Mouse (Mus musculus) neural tube, embryonic 14.5 days (tissue): ENCODE measurements at regions not wholly inside any gene's neighbourhood (a gene's known extent, or its start where the extent isn't known, plus 50 kb on each side); places are given as distances from the start of the nearest gene placed in this dataset.

Experiments used
- ATAC-seq: fragments of 200-750 bp; cut with Nextera tagmentation; 2 replicates; pipeline ENCODE4 v1.8.0; 2017; ENCODE audit warnings: low read depth, mild to moderate bottlenecking, moderate TSS enrichment, moderate library complexity
- H3K27ac ChIP-seq: fragments of 300-500 bp; sonication (generic); 2 replicates; pipeline ENCODE4 v1.5.1; 2014; ENCODE audit warnings: low read depth, mild to moderate bottlenecking, control low read depth, low read length, moderate library complexity, mixed read lengths
- H3K27me3 ChIP-seq: fragments of 300-500 bp; sonication (generic); 2 replicates; pipeline ENCODE4 v1.6.1; 2014; ENCODE audit warnings: low read length; ENCODE audit not compliant: control insufficient read depth, insufficient read depth
- H3K36me3 ChIP-seq: fragments of 300-500 bp; sonication (generic); 2 replicates; pipeline ENCODE4 v1.6.1; 2014; ENCODE audit warnings: low read length, mixed read lengths; ENCODE audit not compliant: control insufficient read depth, insufficient read depth
- H3K4me1 ChIP-seq: fragments of 300-500 bp; sonication (generic); 2 replicates; pipeline ENCODE4 v1.6.1; 2014; ENCODE audit warnings: low read length; ENCODE audit not compliant: control insufficient read depth, insufficient read depth
- H3K4me2 ChIP-seq: fragments of 300-500 bp; sonication (generic); 2 replicates; pipeline ENCODE4 v1.6.1; 2014; ENCODE audit warnings: mild to moderate bottlenecking, low read depth, low read length, control low read depth
- H3K4me3 ChIP-seq: fragments of 300-500 bp; sonication (generic); 2 replicates; pipeline ENCODE4 v1.5.1; 2014; ENCODE audit warnings: low read depth, low read length, control low read depth, mixed read lengths
- H3K9ac ChIP-seq: fragments of 300-500 bp; sonication (generic); replicated peaks from 2 replicates; pipeline ENCODE4 v1.6.1; 2014; ENCODE audit warnings: low read depth, mild to moderate bottlenecking, control low read depth, low read length, mixed read lengths
- H3K9me3 ChIP-seq: fragments of 300-500 bp; sonication (generic); 2 replicates; pipeline ENCODE4 v1.6.1; 2016; ENCODE audit warnings: low read length; ENCODE audit not compliant: control insufficient read depth
- WGBS: fragments of 180-500 bp; shearing (Covaris S2); extraction: QIAGEN DNeasy Blood & Tissue Kit; methylation state at CpG from one replicate; pipeline ENCODE4 v1.1.7; 2014; 5-methylcytosine and 5-hydroxymethylcytosine counted together

- WGBS, result 79% methylated on average over 13 of the region's 13 CpGs
- Histone ChIP-seq H3K4me1 (no peaks in the 10 kb centered on the region), H3K4me3 (no peak overlapping the region), H3K36me3 (no peaks in the 10 kb centered on the region), H3K27ac (no peak overlapping the region), H3K9me3 (no peaks in the 10 kb centered on the region), H3K27me3 (no peaks in the 10 kb centered on the region), H3K9ac (no peak overlapping the region), H3K4me2 (no peak overlapping the region)
- no peak for ATAC-seq
These were observed 194.3 kb downstream of the Mroh4 start for GRCm38 (mm10) chr15:74441889-74442288.

- 94% methylated on average over 6 of the region's 6 CpGs for WGBS
- no peak for ATAC-seq
- Histone ChIP-seq H3K9ac (no peak overlapping the region), H3K27ac (no peak overlapping the region), H3K36me3 (no peaks in the 10 kb centered on the region), H3K4me1 (no peaks in the 10 kb centered on the region), H3K4me3 (no peak overlapping the region), H3K9me3 (no peaks in the 10 kb centered on the region), H3K4me2 (no peak overlapping the region), H3K27me3 (no peaks in the 10 kb centered on the region)
These were observed 209.2 kb downstream of the Mroh4 start for GRCm38 (mm10) chr15:74426989-74427388.

DNA sequence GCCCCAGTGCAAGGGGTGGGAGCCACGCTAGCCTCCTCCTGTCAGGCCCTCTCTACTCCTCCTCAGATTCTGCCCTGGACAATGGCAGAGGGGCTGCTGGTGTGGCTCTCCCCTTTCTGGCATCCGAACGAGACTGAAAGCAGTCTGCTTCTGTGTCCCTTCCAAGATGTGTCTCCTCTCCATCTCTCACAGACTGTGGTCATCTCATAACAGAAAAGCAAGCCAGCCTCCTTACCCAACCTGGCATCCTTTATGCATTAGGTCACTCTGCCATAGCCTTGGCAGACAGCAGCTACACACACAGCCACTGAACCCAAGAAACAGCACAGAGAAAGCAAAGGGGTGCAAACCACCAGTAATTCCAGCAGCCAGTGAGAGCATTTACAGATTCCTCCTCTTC, 213.2 kb downstream of the Mroh4 start:
- Histone ChIP-seq H3K4me3 (no peak overlapping the region), H3K27me3 (no peaks in the 10 kb centered on the region), H3K27ac (no peak overlapping the region), H3K4me2 (no peak overlapping the region), H3K9ac (no peak overlapping the region), H3K9me3 (no peaks in the 10 kb centered on the region), H3K4me1 (no peaks in the 10 kb centered on the region), H3K36me3 (no peaks in the 10 kb centered on the region)
- no peak for ATAC-seq
- 75% methylated on average over 3 of the region's 3 CpGs for WGBS

DNA sequence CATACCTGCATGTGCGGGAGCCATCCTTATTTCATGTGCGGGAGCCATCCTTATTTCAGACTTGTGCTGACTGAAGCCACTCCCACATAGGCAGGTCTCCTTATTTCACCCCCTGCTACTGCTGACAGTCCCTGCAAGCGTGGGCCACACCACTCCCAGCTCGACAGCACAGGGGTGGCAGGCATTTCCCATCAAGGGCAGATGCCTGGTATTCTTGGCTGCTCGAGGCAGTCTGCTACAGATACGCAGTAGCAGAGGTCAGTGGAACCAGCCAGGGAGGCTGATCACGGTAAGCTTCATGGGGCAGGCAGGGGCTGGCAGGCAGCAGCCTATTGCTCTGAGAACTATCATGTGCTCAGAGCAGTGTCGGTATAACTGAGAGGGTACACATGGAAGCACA, 215.6 kb downstream of the Mroh4 start:
- Histone ChIP-seq H3K36me3 (no peaks in the 10 kb centered on the region), H3K4me2 (no peak overlapping the region), H3K27ac (no peak overlapping the region), H3K4me3 (no peak overlapping the region), H3K27me3 (no peaks in the 10 kb centered on the region), H3K9ac (no peak overlapping the region), H3K9me3 (no peaks in the 10 kb centered on the region), H3K4me1 (no peaks in the 10 kb centered on the region)
- 82% methylated on average over 8 of the region's 8 CpGs for WGBS
- ATAC-seq, result no peak

DNA sequence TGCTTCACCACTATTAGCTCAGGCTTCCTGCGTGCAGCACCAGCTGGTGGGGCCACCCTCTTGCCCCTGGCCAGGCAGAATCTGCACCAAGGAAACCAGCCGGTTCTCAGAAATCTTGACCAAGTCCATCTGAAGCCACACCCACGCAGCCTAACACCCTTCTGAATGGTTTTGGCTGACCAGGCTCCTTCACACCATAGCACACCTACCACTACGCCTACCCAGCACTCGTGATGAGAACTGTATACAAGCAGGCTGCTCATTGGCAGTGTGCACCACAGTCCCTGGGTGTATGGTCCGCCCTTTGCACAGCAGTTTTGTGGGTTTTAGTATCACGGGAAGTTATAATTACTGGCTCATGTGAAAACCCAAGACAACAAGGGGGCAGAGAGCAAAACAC, 217.5 kb downstream of the Mroh4 start:
- no peak overlapping the region for H3K4me3 ChIP-seq
- no peaks in the 10 kb centered on the region for H3K36me3 ChIP-seq
- no peak overlapping the region for H3K27ac ChIP-seq
- 89% methylated on average over 7 of the region's 7 CpGs for WGBS
- no peak overlapping the region for H3K9ac ChIP-seq
- no peaks in the 10 kb centered on the region for H3K27me3 ChIP-seq
- no peaks in the 10 kb centered on the region for H3K9me3 ChIP-seq
- H3K4me2 ChIP-seq, result no peak overlapping the region
- ATAC-seq, result no peak
- no peaks in the 10 kb centered on the region for H3K4me1 ChIP-seq

GRCm38 (mm10) chr15:74413217-74413616, 222.9 kb downstream of the Mroh4 start:
- H3K9ac ChIP-seq, result no peak overlapping the region
- H3K4me1 ChIP-seq, result no peaks in the 10 kb centered on the region
- H3K4me2 ChIP-seq, result no peak overlapping the region
- H3K9me3 ChIP-seq, result no peaks in the 10 kb centered on the region
- no peaks in the 10 kb centered on the region for H3K36me3 ChIP-seq
- no peak overlapping the region for H3K4me3 ChIP-seq
- WGBS, result 69% methylated on average over 10 of the region's 10 CpGs
- ATAC-seq, result no peak
- no peaks in the 10 kb centered on the region for H3K27me3 ChIP-seq
- H3K27ac ChIP-seq, result no peak overlapping the region

- 82% methylated on average over 3 of the region's 3 CpGs for WGBS
- Histone ChIP-seq H3K27ac (no peak overlapping the region), H3K36me3 (no peaks in the 10 kb centered on the region), H3K27me3 (no peaks in the 10 kb centered on the region), H3K9me3 (no peaks in the 10 kb centered on the region), H3K9ac (no peak overlapping the region), H3K4me1 (no peaks in the 10 kb centered on the region), H3K4me3 (no peak overlapping the region), H3K4me2 (no peak overlapping the region)
- no peak for ATAC-seq
These were observed 223.9 kb downstream of the Mroh4 start for GRCm38 (mm10) chr15:74412261-74412660.

GRCm38 (mm10) chr15:74411097-74411496, 225.1 kb downstream of the Mroh4 start:
- H3K4me1 ChIP-seq, result no peaks in the 10 kb centered on the region
- no peak overlapping the region for H3K9ac ChIP-seq
- ATAC-seq, result no peak
- H3K4me2 ChIP-seq, result no peak overlapping the region
- H3K27me3 ChIP-seq, result no peaks in the 10 kb centered on the region
- no peaks in the 10 kb centered on the region for H3K9me3 ChIP-seq
- H3K27ac ChIP-seq, result no peak overlapping the region
- no peak overlapping the region for H3K4me3 ChIP-seq
- WGBS, result 83% methylated on average over 3 of the region's 3 CpGs
- no peaks in the 10 kb centered on the region for H3K36me3 ChIP-seq

- no peaks in the 10 kb centered on the region for H3K9me3 ChIP-seq
- no peak overlapping the region for H3K9ac ChIP-seq
- H3K36me3 ChIP-seq, result no peaks in the 10 kb centered on the region
- WGBS, result 67% methylated on average over 6 of the region's 6 CpGs
- 0 out of 2 replicates have a peak, but pooled peaks have one; percentile 28 for ATAC-seq
- H3K27me3 ChIP-seq, result no peaks in the 10 kb centered on the region
- H3K4me1 ChIP-seq, result no peaks in the 10 kb centered on the region
- H3K27ac ChIP-seq, result no peak overlapping the region
- H3K4me2 ChIP-seq, result no peak overlapping the region
- no peak overlapping the region for H3K4me3 ChIP-seq
These were observed 231.3 kb downstream of the Mroh4 start for GRCm38 (mm10) chr15:74404866-74405265.

DNA sequence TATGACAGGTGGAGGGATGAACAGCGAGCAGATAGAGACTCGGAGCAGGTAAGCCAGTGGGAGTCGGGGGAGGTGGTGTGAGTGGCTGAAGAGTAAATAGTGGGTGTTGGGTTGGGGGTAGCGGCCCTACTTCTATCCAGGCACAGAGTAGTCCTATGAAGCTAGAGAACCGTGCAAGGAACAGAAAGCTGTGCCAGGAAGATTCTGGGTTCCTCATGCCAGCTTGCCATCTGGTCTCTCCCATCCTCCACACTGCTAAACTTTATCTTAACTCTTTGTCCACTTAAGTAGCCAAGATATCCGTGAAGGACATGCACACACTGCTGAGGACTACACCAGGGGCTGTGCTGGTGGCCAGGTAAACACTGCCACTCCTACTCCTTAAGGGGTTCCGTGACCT, 234.9 kb downstream of the Mroh4 start:
- Histone ChIP-seq H3K9me3 (no peaks in the 10 kb centered on the region), H3K4me1 (no peaks in the 10 kb centered on the region), H3K27ac (no peak overlapping the region), H3K27me3 (no peaks in the 10 kb centered on the region), H3K9ac (no peak overlapping the region), H3K36me3 (no peaks in the 10 kb centered on the region), H3K4me2 (no peak overlapping the region), H3K4me3 (no peak overlapping the region)
- ATAC-seq, result no peak
- WGBS, result 95% methylated on average over 7 of the region's 7 CpGs
